Comparison of ENCODE assay signal across 16 mouse cellular contexts in genomic region chr14:26398508-26399160, GRCm38 (mm10).
DNase-seq lines count a peak whose midpoint lies in the region; ATAC-seq and TF ChIP-seq lines count a peak whose summit lies in the region.
"Had no signal": no experiment of that assay in that cellular context is flagged by ENCODE, and none has a peak within 500 bp of the region (broad histone marks: within the 10 kb centered on the region; RNA-seq: fewer than 3 reads in every experiment).

No protein-coding gene starts in this region.

- no peak overlapping the region for H3K27ac ChIP-seq in kidney, embryonic 15.5 days
- no peak overlapping the region for H3K27ac ChIP-seq in midbrain, embryonic 11.5 days (ENCODE audit: low read depth, low read length)
- H3K27ac ChIP-seq in midbrain, embryonic 13.5 days, result no peak overlapping the region
- no peak overlapping the region for H3K27ac ChIP-seq in ES-E14 (ENCODE audit: insufficient read depth, low read depth, low read length, poor library complexity, severe bottlenecking)
- H3K27ac ChIP-seq: embryonic facial prominence, embryonic 15.5 days; heart, embryonic 15.5 days; liver, embryonic 15.5 days; midbrain, embryonic 10.5 days had no signal

- no peak overlapping the region for H3K9ac ChIP-seq in kidney, embryonic 15.5 days
- H3K9ac ChIP-seq in midbrain, embryonic 11.5 days (ENCODE audit: low read length), result no peak overlapping the region
- no peak overlapping the region for H3K9ac ChIP-seq in midbrain, embryonic 13.5 days (replicated peaks)
- no peak overlapping the region for H3K9ac ChIP-seq in ES-E14 (ENCODE audit: insufficient read depth, low read depth, low read length, poor library complexity, severe bottlenecking)
- H3K9ac ChIP-seq: embryonic facial prominence, embryonic 15.5 days; heart, embryonic 15.5 days; liver, embryonic 15.5 days had no signal

- peak; percentile 13 for DNase-seq in kidney, postnatal 10 days
- peak; percentile 72 for DNase-seq in midbrain, embryonic 11.5 days (ENCODE audit: low spot score, missing footprints)
- peak; percentile 46 for DNase-seq in ES-E14 (ENCODE audit: low read depth, low spot score)
- peak; percentile 4 for DNase-seq in c-Kit-negative CD71-positive TER-119-positive erythroid progenitor cells, embryonic 14.5 days (ENCODE audit: low read depth, low spot score)
- DNase-seq in layer of hippocampus, postnatal 14 days (ENCODE audit: low spot score in 2 of 2), result no peak
- DNase-seq in right cerebral cortex, postnatal 4 days, result no peak
- DNase-seq: adrenal gland, adult 8-10 months; cerebellum, adult 11 months; kidney, postnatal 25 days had no signal

- no peak overlapping the region for H3K4me2 ChIP-seq in kidney, embryonic 15.5 days
- no peak overlapping the region for H3K4me2 ChIP-seq in midbrain, embryonic 11.5 days
- H3K4me2 ChIP-seq in midbrain, embryonic 13.5 days (replicated peaks), result no peak overlapping the region
- H3K4me2 ChIP-seq: embryonic facial prominence, embryonic 15.5 days; heart, embryonic 15.5 days; liver, embryonic 15.5 days had no signal

- WGBS in kidney, embryonic 15.5 days, result 91% methylated on average over 7 of the region's 7 CpGs
- 91% methylated on average over 7 of the region's 7 CpGs for WGBS in midbrain, embryonic 11.5 days
- whole genome bisulfite sequencing in midbrain, embryonic 13.5 days, result 90% methylated on average over 7 of the region's 7 CpGs

- H3K9me3 ChIP-seq in kidney, embryonic 15.5 days (replicated peaks), result no peaks in the 10 kb centered on the region; the same call in 1 of the 2 replicates
- no peaks in the 10 kb centered on the region; the same call in 1 of the 2 replicates for H3K9me3 ChIP-seq in midbrain, embryonic 11.5 days (ENCODE audit: control insufficient read depth, low read length)
- 0 out of 2 replicates have a peak, but pooled peaks cover 5% of the 10 kb centered on the region for H3K9me3 ChIP-seq in midbrain, embryonic 13.5 days
- no peaks in the 10 kb centered on the region for H3K9me3 ChIP-seq in ES-E14 (ENCODE audit: control insufficient read depth, insufficient read depth, low read depth, low read length)
- H3K9me3 ChIP-seq: embryonic facial prominence, embryonic 15.5 days; heart, embryonic 15.5 days; liver, embryonic 15.5 days had no signal

- peaks cover 5% of the 10 kb centered on the region; the same call in 1 of the 2 replicates for H3K36me3 ChIP-seq in kidney, embryonic 15.5 days
- H3K36me3 ChIP-seq in midbrain, embryonic 11.5 days (ENCODE audit: control insufficient read depth, insufficient read depth, low read length), result no peaks in the 10 kb centered on the region
- H3K36me3 ChIP-seq in midbrain, embryonic 13.5 days, result peaks cover 5% of the 10 kb centered on the region; the same call in 1 of the 2 replicates
- H3K36me3 ChIP-seq in ES-E14 (ENCODE audit: control insufficient read depth, insufficient read depth, low read length, poor library complexity, severe bottlenecking), result no peaks in the 10 kb centered on the region
- H3K36me3 ChIP-seq: embryonic facial prominence, embryonic 15.5 days; liver, embryonic 15.5 days had no signal

- no peaks in the 10 kb centered on the region for H3K4me1 ChIP-seq in kidney, embryonic 15.5 days
- no peaks in the 10 kb centered on the region for H3K4me1 ChIP-seq in midbrain, embryonic 11.5 days (ENCODE audit: control insufficient read depth, insufficient read depth, low read length)
- H3K4me1 ChIP-seq in midbrain, embryonic 13.5 days (replicated peaks), result peaks cover 5% of the 10 kb centered on the region; the same call in 1 of the 2 replicates
- H3K4me1 ChIP-seq in ES-E14 (ENCODE audit: control insufficient read depth in 2 of 2, insufficient read depth in 2 of 2, low read length in 2 of 2, poor library complexity in 1 of 2), result no peaks in the 10 kb centered on the region
- H3K4me1 ChIP-seq: embryonic facial prominence, embryonic 15.5 days; heart, embryonic 15.5 days; liver, embryonic 15.5 days had no signal

- no peak overlapping the region for H3K4me3 ChIP-seq in kidney, embryonic 15.5 days (replicated peaks)
- H3K4me3 ChIP-seq in midbrain, embryonic 11.5 days (ENCODE audit: low read depth, low read length), result no peak overlapping the region
- no peak overlapping the region for H3K4me3 ChIP-seq in midbrain, embryonic 13.5 days (replicated peaks)
- H3K4me3 ChIP-seq in ES-E14 (ENCODE audit: insufficient read depth in 1 of 2, low read depth in 1 of 2, low read length in 2 of 2, poor library complexity in 1 of 2, severe bottlenecking in 1 of 2), result no peak overlapping the region
- H3K4me3 ChIP-seq: embryonic facial prominence, embryonic 15.5 days; heart, embryonic 15.5 days; liver, embryonic 15.5 days; midbrain, embryonic 10.5 days had no signal

- ATAC-seq in kidney, embryonic 15.5 days (replicated peaks; ENCODE audit: low FRiP score), result no peak
- no peak for ATAC-seq in midbrain, embryonic 11.5 days (ENCODE audit: low FRiP score)
- no peak for ATAC-seq in midbrain, embryonic 13.5 days
- ATAC-seq: forebrain, embryonic 16.5 days had no signal

- no peaks in the 10 kb centered on the region for H3K27me3 ChIP-seq in kidney, embryonic 15.5 days
- H3K27me3 ChIP-seq in midbrain, embryonic 11.5 days (ENCODE audit: control insufficient read depth, insufficient read depth, low read length), result no peaks in the 10 kb centered on the region
- H3K27me3 ChIP-seq in midbrain, embryonic 13.5 days, result no peaks in the 10 kb centered on the region
- H3K27me3 ChIP-seq: embryonic facial prominence, embryonic 15.5 days; heart, embryonic 15.5 days; liver, embryonic 15.5 days had no signal

- in situ Hi-C loops in ES-E14 (cut with MboI; ENCODE audit: low sequenced_read_pairs in 2 of 2, unreplicated experiment in 2 of 2), result no loop called here

TF ChIP-seq in ES-E14, 5 proteins besides CTCF, POLR2A, EP300 and RAD21:
- no peak for TF ChIP-seq CHD2 (IDR thresholded peaks at IDR 0.05; ENCODE audit: low read depth, low read length)
- peak; percentile 38 for TF ChIP-seq ZC3H11A (IDR thresholded peaks at IDR 0.05; ENCODE audit: borderline replicate concordance, low read depth, low read length)

Comparison
In these comparisons a context has a peak if more than half of its experiments do, and no peak if none do; other contexts are left out.
1. DNase-seq: peak in kidney, postnatal 10 days (single experiment), midbrain, embryonic 11.5 days (single experiment), ES-E14 (single experiment) and c-Kit-negative CD71-positive TER-119-positive erythroid progenitor cells, embryonic 14.5 days (single experiment); none in layer of hippocampus, postnatal 14 days (0 of 2) and right cerebral cortex, postnatal 4 days (single experiment).